Mouse (Mus musculus): ENCODE results near the gene Tmem200a.

Tmem200a gene

GRCm38 (mm10) chr10:25877731-25878130, 201.1 kb downstream of the Tmem200a start:
- DNase-seq (ENCODE audit: low spot score), result no peak

GRCm38 (mm10) chr10:25876809-25877208, 202.0 kb downstream of the Tmem200a start:
- no peak for DNase-seq (ENCODE audit: low spot score)

GRCm38 (mm10) chr10:25868739-25869138, 210.1 kb downstream of the Tmem200a start:
- no peak for DNase-seq (ENCODE audit: low spot score)
